Mouse (Mus musculus): ENCODE data around the gene Lmntd2.

DNA sequence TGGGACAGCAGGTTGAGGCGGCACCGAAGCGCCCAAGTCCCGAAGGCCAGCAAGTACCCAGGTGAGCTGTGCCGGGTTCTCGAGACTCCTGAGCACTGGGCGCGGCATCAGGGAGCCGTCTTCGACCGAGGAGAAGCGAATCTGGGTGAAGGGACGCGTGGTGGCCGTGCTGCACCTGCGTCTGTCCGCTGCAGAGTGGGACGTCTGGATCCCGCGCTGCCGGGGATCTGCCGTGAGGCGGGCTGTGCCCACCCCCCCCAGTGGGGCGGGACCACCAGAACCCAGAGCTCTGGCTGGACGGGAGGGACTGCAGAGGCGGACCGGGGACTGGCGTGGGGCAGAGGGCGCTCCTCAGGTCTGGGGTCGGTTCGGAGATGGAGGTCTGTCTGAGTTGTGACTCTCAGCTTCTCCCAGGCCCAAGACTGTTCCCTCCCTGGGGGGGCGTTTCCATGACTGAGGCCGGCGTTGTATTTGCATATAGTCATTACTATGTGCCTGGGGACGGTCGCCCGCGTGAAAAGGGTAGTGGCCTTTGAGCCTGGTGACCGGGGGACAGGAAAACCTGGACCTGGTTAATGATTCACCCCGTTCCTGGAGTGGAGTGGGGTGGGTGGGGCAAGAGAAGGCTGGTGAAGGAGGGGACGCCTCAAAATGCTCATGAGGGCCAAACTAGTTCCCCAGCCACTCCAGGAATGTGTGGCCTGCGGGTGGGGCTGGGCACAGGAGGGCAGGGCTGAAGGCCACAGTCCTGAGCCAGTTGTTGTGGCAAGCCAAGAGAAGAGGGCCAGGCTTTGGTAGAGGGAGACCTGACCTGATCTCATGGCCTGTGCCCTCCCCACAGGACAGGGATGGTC is 2.2 kb upstream of the Lmntd2 start:
- TF ChIP-seq CTCF (IDR thresholded peaks at IDR 0.05; ENCODE audit: low read depth) (peak; percentile 17; the same call in 1 of the 2 replicates), EP300 (optimal IDR thresholded peaks at IDR 0.05) (peak; percentile 41)

Data from stomach, postnatal 0 days (tissue).